Mouse (Mus musculus): ENCODE measurements around the gene Stt3b. TPM values are rescaled to one million over a fixed set of nuclear protein-coding genes. Genes with fewer than 3 reads are reported as not detected.

Stt3b gene
- polyA plus RNA-seq, 1 experiment, result 270 TPM

DNA sequence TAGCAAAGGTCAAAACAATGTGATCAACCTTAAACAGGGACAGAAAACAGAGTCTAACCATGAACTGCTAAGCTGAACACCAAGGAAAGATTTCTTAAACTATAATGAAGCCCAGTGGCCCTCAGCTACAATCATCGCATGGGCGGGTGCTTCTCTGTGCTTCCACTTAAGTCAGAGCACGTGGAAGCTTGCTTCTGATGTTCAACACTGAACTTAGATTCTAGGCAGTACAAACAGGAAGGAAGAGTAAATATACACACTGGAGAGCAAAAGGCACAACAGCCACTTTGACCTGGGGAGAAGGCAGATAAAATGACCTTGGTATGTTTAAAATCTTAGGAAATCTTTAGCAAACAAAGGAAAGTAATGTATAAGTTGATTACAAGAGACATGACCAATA is 38.7 kb downstream of the Stt3b start:
- no peaks in the 10 kb centered on the region for H3K36me3 ChIP-seq (ENCODE audit: control insufficient read depth, insufficient read depth, low read length)
- H3K4me1 ChIP-seq (ENCODE audit: control insufficient read depth, insufficient read depth, low read length), result no peaks in the 10 kb centered on the region
- TF ChIP-seq POLR2A (IDR thresholded peaks at IDR 0.05; ENCODE audit: control insufficient read depth, low read depth, low read length), result no peak
- no peak for TF ChIP-seq CTCF (IDR thresholded peaks at IDR 0.05; ENCODE audit: control insufficient read depth, insufficient read depth, insufficient replicate concordance, low read depth, low read length)

DNA sequence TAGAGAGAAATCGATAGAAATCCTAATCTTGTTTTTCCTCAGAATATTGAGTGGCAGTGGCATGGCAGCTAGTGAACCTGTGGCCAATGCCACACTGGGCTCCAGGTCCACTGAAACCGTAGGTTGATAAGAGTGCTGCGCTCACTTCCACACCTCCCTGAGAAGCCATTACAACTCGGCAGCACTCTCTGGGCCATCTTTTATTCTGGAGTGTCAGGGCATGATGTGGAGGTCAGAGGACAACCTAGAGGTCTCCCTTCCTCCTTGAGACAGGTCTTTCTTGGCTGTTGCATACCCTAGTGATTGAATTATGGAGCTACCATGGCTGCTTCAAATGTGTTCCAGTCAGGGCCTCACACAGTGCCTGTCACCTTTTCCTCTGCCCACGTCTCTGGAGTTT is 48.3 kb downstream of the Stt3b start:
- Histone ChIP-seq H3K4me3 (ENCODE audit: control insufficient read depth, low read depth, low read length) (no peak overlapping the region), H3K27ac (ENCODE audit: control insufficient read depth, insufficient read depth, low read depth, low read length) (no peak overlapping the region), H3K36me3 (ENCODE audit: control insufficient read depth, insufficient read depth, low read length) (peaks cover under 1% of the 10 kb centered on the region), H3K4me1 (ENCODE audit: control insufficient read depth, insufficient read depth, low read length) (no peaks in the 10 kb centered on the region), H3K27me3 (ENCODE audit: control insufficient read depth, insufficient read depth, low read length) (no peaks in the 10 kb centered on the region)
- TF ChIP-seq CTCF (IDR thresholded peaks at IDR 0.05; ENCODE audit: control insufficient read depth, insufficient read depth, insufficient replicate concordance, low read depth, low read length), result no peak
- TF ChIP-seq POLR2A (IDR thresholded peaks at IDR 0.05; ENCODE audit: control insufficient read depth, low read depth, low read length), result no peak

More for the DNA sequence above, 38.7 kb downstream of the Stt3b start:
- Histone ChIP-seq H3K27me3 (ENCODE audit: control insufficient read depth, insufficient read depth, low read length) (no peaks in the 10 kb centered on the region), H3K27ac (ENCODE audit: control insufficient read depth, insufficient read depth, low read depth, low read length) (no peak overlapping the region), H3K4me3 (ENCODE audit: control insufficient read depth, low read depth, low read length) (no peak overlapping the region)

DNA sequence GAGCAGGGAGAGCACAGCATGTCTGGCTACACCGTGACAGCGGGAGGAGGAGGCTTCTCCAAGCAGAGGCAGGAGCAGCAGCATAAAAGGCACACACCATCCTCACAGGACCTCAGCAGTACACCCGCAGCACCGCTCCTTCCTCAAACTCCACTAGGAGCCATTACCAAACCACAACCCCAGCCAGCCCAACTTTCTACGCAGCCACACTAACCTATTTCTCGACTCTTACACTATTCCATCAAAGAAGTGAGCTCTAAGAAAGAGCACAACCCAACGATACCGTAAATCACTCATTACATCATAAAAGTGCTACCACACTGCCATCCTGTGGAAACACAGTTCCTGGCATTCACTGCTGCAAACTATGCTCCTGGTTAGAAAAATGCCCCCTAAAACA is 48.8 kb downstream of the Stt3b start:
- Histone ChIP-seq H3K4me3 (ENCODE audit: control insufficient read depth, low read depth, low read length) (no peak overlapping the region), H3K27me3 (ENCODE audit: control insufficient read depth, insufficient read depth, low read length) (no peaks in the 10 kb centered on the region), H3K4me1 (ENCODE audit: control insufficient read depth, insufficient read depth, low read length) (no peaks in the 10 kb centered on the region), H3K36me3 (ENCODE audit: control insufficient read depth, insufficient read depth, low read length) (peaks cover 1% of the 10 kb centered on the region), H3K27ac (ENCODE audit: control insufficient read depth, insufficient read depth, low read depth, low read length) (no peak overlapping the region)
- TF ChIP-seq CTCF (IDR thresholded peaks at IDR 0.05; ENCODE audit: control insufficient read depth, insufficient read depth, insufficient replicate concordance, low read depth, low read length) (no peak), POLR2A (IDR thresholded peaks at IDR 0.05; ENCODE audit: control insufficient read depth, low read depth, low read length) (no peak)

DNA sequence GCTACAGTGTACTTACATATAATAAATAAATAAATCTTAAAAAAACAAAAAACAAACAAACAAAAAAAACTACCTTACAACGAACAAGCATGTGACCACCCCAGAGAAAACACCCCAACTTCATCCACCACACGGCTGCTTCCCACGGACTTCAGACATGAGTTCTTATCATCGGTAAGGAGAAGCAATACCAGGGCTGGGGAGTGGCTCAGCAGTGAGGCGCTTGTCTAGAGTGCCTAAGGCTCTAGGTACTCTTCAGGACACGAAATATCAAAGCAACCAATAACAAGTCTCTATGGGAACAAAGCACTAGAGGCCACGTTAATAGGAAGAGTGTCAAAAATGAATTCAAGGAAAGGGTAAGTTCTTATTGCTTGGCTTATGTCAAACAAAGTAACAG is 49.8 kb downstream of the Stt3b start:
- Histone ChIP-seq H3K4me1 (ENCODE audit: control insufficient read depth, insufficient read depth, low read length) (no peaks in the 10 kb centered on the region), H3K36me3 (ENCODE audit: control insufficient read depth, insufficient read depth, low read length) (peaks cover 2% of the 10 kb centered on the region)

DNA sequence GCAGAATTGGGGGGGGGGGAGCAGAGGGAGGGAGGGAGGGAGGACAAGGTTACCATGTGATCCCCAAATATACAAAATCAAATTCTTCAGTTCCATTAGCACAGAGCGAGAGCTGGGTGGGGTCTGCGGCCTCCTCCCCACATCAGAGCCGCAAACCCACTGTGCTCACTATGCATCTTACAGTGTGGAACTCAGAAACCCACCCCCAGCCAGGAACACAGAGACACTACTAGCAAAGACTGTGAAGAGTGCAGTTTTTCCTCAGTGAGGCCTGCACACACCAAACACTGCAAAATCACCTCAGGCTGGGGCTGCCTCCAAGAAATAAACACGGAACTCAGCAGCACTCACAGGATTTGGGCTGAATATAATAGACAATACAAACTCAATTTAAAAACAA is 50.4 kb downstream of the Stt3b start:
- Histone ChIP-seq H3K36me3 (ENCODE audit: control insufficient read depth, insufficient read depth, low read length) (peaks cover 2% of the 10 kb centered on the region), H3K4me1 (ENCODE audit: control insufficient read depth, insufficient read depth, low read length) (no peaks in the 10 kb centered on the region), H3K4me3 (ENCODE audit: control insufficient read depth, low read depth, low read length) (no peak overlapping the region), H3K27ac (ENCODE audit: control insufficient read depth, insufficient read depth, low read depth, low read length) (no peak overlapping the region), H3K27me3 (ENCODE audit: control insufficient read depth, insufficient read depth, low read length) (no peaks in the 10 kb centered on the region)
- TF ChIP-seq CTCF (IDR thresholded peaks at IDR 0.05; ENCODE audit: control insufficient read depth, insufficient read depth, insufficient replicate concordance, low read depth, low read length) (no peak), POLR2A (IDR thresholded peaks at IDR 0.05; ENCODE audit: control insufficient read depth, low read depth, low read length) (no peak)

More for the DNA sequence above, 49.8 kb downstream of the Stt3b start:
- H3K27ac ChIP-seq (ENCODE audit: control insufficient read depth, insufficient read depth, low read depth, low read length), result no peak overlapping the region
- TF ChIP-seq CTCF (IDR thresholded peaks at IDR 0.05; ENCODE audit: control insufficient read depth, insufficient read depth, insufficient replicate concordance, low read depth, low read length) (no peak), POLR2A (IDR thresholded peaks at IDR 0.05; ENCODE audit: control insufficient read depth, low read depth, low read length) (no peak)
- no peaks in the 10 kb centered on the region for H3K27me3 ChIP-seq (ENCODE audit: control insufficient read depth, insufficient read depth, low read length)
- no peak overlapping the region for H3K4me3 ChIP-seq (ENCODE audit: control insufficient read depth, low read depth, low read length)

DNA sequence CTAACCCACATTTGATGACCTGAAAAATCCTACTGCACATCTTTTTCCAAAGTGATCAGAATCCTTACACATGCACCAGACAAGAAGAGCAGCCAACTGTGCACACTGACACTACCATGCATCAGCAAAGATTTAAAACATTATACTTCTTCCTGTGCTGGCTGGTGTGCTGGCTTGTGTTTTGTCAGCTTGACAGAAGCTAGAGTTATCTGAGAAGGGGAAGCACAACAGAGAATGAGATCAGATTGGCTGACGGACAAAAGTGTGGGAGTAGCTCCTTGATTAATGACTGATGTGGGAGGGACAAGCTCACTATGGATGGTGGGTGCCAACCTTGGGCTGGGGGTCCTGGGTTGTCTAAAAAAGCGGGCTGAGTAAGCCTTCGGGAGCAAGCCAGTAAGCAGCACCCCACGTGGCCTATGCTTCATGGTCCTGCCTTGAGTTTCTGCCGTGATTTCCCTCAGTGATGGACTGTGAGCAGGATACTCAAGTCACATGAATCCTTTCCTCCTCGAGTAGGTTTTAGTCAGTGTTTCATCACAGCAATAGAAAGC is 52.4 kb downstream of the Stt3b start:
- Histone ChIP-seq H3K27ac (ENCODE audit: control insufficient read depth, insufficient read depth, low read depth, low read length) (no peak overlapping the region), H3K4me1 (ENCODE audit: control insufficient read depth, insufficient read depth, low read length) (no peaks in the 10 kb centered on the region), H3K4me3 (ENCODE audit: control insufficient read depth, low read depth, low read length) (no peak overlapping the region), H3K27me3 (ENCODE audit: control insufficient read depth, insufficient read depth, low read length) (no peaks in the 10 kb centered on the region), H3K36me3 (ENCODE audit: control insufficient read depth, insufficient read depth, low read length) (peaks cover 2% of the 10 kb centered on the region)
- TF ChIP-seq CTCF (IDR thresholded peaks at IDR 0.05; ENCODE audit: control insufficient read depth, insufficient read depth, insufficient replicate concordance, low read depth, low read length) (no peak), POLR2A (IDR thresholded peaks at IDR 0.05; ENCODE audit: control insufficient read depth, low read depth, low read length) (no peak)

DNA sequence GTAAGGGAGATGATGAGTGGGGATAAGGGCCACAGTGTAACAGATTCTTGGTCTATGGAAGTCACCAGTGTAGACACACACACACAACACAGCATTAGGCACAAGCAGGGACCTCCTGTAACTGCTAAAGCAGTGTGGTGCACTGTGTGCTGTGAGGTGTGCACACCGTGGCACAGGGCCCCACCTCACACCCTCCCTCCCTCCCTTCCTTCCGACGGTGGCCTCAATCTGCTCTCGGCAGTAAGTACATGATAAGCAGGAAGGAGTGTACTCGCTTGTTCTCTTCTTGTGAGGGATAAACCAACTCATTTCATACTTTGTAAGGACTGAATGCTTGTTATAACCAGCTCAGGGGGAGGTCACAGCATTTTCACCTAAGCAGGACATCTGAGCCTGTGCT is 61.1 kb downstream of the Stt3b start:
- H3K4me3 ChIP-seq (ENCODE audit: control insufficient read depth, low read depth, low read length), result no peak overlapping the region
- TF ChIP-seq CTCF (IDR thresholded peaks at IDR 0.05; ENCODE audit: control insufficient read depth, insufficient read depth, insufficient replicate concordance, low read depth, low read length), result no peak
- TF ChIP-seq POLR2A (IDR thresholded peaks at IDR 0.05; ENCODE audit: control insufficient read depth, low read depth, low read length), result no peak
- peaks cover 3% of the 10 kb centered on the region for H3K36me3 ChIP-seq (ENCODE audit: control insufficient read depth, insufficient read depth, low read length)
- no peaks in the 10 kb centered on the region for H3K27me3 ChIP-seq (ENCODE audit: control insufficient read depth, insufficient read depth, low read length)
- H3K4me1 ChIP-seq (ENCODE audit: control insufficient read depth, insufficient read depth, low read length), result no peaks in the 10 kb centered on the region
- no peak overlapping the region for H3K27ac ChIP-seq (ENCODE audit: control insufficient read depth, insufficient read depth, low read depth, low read length)

DNA sequence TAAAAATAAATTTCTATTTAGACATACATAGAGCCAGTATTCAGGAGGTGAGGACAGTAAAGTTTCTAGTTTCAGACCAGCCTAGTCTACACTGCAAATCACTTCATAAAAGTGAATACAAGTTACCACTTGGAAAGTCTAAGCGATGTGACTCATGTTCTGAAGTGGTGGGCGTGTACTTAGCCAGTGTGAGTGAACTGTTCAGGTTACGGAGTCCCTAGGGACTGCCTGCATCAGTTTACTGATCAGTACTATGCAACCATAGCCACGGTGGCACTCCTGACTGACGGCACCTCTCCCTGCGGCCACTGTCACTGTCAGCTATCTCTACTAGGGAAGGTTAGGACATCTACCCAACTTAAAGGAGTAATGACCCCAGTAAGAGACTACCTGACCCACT is 65.1 kb downstream of the Stt3b start:
- TF ChIP-seq CTCF (IDR thresholded peaks at IDR 0.05; ENCODE audit: control insufficient read depth, insufficient read depth, insufficient replicate concordance, low read depth, low read length) (no peak), POLR2A (IDR thresholded peaks at IDR 0.05; ENCODE audit: control insufficient read depth, low read depth, low read length) (no peak)
- Histone ChIP-seq H3K4me1 (ENCODE audit: control insufficient read depth, insufficient read depth, low read length) (no peaks in the 10 kb centered on the region), H3K27me3 (ENCODE audit: control insufficient read depth, insufficient read depth, low read length) (no peaks in the 10 kb centered on the region), H3K4me3 (ENCODE audit: control insufficient read depth, low read depth, low read length) (no peak overlapping the region), H3K27ac (ENCODE audit: control insufficient read depth, insufficient read depth, low read depth, low read length) (no peak overlapping the region), H3K36me3 (ENCODE audit: control insufficient read depth, insufficient read depth, low read length) (peaks cover 1% of the 10 kb centered on the region; the same call in 1 of the 2 replicates)
